Mouse (Mus musculus) ovary, adult 10 weeks (tissue): ENCODE results near the gene Arhgap35. TPM values are rescaled to one million over a fixed set of nuclear protein-coding genes. Genes with fewer than 3 reads are reported as not detected.

Source experiments
- polyA plus RNA-seq: library from polyadenylated mRNA; stranded (reverse); fragments of 350-450 nt; fragmentation: Illumina TruSeq; extraction: RNeasy Lipid Tissue Mini Kit (QIAGEN cat#74804); gene quantifications from one replicate; pipeline ENCODE4 v1.2.3, GENCODE M21; 2014

Arhgap35 gene
- polyA plus RNA-seq: 62.3 TPM

DNA sequence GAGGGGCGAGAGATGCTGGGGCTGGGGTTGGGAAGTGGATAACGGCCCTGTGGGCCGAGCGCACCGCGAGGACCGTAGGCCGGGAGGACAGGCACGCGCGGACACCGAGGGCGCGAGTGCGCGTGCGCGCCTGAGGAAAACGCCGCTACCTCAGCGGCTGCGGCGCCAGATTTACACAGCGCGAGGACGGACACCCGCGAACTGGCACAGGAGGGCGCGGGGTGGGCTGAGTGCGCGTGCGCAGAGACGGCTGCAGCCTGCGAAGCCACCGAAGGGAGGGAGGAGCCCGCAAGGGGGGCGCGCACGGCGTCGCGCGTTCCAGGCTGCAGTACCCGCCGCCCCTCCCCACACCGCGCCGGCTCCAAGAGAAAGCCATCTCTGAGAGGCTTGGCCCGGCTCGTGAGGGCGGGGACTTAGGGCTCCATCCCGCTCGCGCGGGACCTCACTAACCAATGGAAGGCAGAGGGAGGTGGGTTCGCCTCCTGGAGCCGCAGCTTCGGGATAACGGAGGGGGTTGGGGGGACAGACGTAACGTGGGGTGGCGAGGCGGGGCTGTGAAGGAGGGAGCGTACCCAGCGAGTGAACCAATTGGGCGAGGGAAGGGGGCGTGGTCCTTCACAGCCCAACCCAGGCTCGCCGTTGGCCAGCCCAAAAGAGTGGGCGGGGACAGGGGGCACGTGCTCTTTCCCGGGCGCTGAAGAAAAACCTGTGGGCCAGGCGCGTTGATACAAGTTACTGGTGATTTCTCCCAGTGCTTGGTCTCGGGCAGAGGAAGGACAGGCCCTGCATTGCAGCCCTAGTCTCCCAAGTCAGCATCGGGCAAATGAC, at the start of gene Arhgap35:
TSS of gene Arhgap35 (minus strand) at position 106 of the 828 bp plus-strand sequence.

DNA sequence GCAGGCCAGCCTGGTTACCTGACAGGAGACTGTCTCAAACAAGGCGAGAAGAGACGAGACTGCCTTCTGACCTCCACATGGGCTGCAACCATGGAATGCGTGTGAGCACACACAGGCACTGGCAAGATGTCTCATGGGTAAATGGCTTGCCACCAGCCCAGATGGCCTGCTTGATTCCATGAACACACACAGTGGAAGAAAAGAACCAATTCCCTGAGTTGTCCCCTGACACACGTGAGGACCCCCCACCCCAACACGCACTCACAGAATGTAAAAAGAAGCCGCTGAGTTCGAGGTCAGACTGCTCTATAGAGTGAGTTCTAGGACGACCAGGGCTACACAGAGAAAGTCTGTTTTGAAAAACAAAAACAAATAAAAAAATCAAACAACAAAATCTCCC, 137.2 kb downstream of the Arhgap35 start, which contains the start of gene Npas1:
TSS of gene Npas1 (minus strand) at position 101 of the 400 bp plus-strand sequence.

DNA sequence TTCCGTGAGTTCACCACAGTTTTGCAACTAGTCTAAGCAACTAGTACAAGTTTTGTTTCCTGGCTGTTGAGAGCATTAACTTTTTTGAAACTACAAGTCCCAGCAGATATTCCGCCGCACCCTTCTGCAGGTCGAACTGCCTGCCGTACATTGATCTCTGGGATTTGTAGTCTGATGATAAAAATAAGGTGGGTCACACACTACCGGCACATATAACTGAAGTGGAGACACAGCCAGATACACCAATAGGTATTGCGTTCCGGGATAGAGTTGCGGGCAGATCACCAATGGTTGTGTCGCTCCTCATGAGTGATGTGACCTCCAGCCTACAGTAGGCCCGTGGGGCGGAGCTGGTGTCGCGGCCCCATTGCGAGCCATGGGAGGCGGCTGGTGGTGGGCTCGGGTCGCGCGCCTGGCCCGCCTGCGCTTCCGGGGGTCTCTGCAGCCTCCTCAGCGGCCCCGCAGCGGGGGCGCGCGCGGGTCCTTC, 162.2 kb downstream of the Arhgap35 start, which contains the start of gene Tmem160:
TSS of gene Tmem160 (plus strand) at position 193 of the 487 bp plus-strand sequence.

Other genes starting within 250 kb of the Arhgap35 start
- gene Sae1, start 227.2 kb downstream of the Arhgap35 start, polyA plus RNA-seq: 78.9 TPM
- 6.2 TPM for gene Zc3h4, start 214.1 kb downstream of the Arhgap35 start, polyA plus RNA-seq
- not detected for gene Tmem160, start 162.2 kb downstream of the Arhgap35 start, polyA plus RNA-seq
- gene Npas1, start 137.3 kb downstream of the Arhgap35 start, polyA plus RNA-seq: not detected
- not detected for gene Ceacam15, start 60.7 kb upstream of the Arhgap35 start, polyA plus RNA-seq
- not detected for gene Ceacam9, start 106.9 kb upstream of the Arhgap35 start, polyA plus RNA-seq
- gene Ap2s1, start 123.4 kb upstream of the Arhgap35 start, polyA plus RNA-seq: 64.2 TPM
- 7.4 TPM for gene Slc1a5, start 166.3 kb upstream of the Arhgap35 start, polyA plus RNA-seq
- gene Strn4, start 200.9 kb upstream of the Arhgap35 start, polyA plus RNA-seq: 27.4 TPM
- gene Fkrp, start 201.7 kb upstream of the Arhgap35 start, polyA plus RNA-seq: 7.8 TPM
- 0.46 TPM for gene Prkd2, start 227.9 kb upstream of the Arhgap35 start, polyA plus RNA-seq